Mouse (Mus musculus): ENCODE results near the gene Pdx1.

Gene Pdx1

GRCm38 (mm10) chr5:147269926-147270672, at the start of gene Pdx1:
Gene Pdx1 (plus strand): TSS chr5:147269959.
- DNase-seq (ENCODE audit: extremely low spot score, low read depth, low spot score), result no peak

GRCm38 (mm10) chr5:147227354-147228112, 42.2 kb upstream of the Pdx1 start:
- no peak for DNase-seq (ENCODE audit: extremely low spot score, low read depth, low spot score)

GRCm38 (mm10) chr5:147235406-147236309, 34.1 kb upstream of the Pdx1 start:
- DNase-seq (ENCODE audit: extremely low spot score, low read depth, low spot score), result no peak

GRCm38 (mm10) chr5:147243908-147244307, 25.9 kb upstream of the Pdx1 start:
- DNase-seq (ENCODE audit: extremely low spot score, low read depth, low spot score), result no peak

GRCm38 (mm10) chr5:147260189-147260588, 9.6 kb upstream of the Pdx1 start:
- DNase-seq (ENCODE audit: extremely low spot score, low read depth, low spot score), result no peak

- no peak for DNase-seq (ENCODE audit: extremely low spot score, low read depth, low spot score)
Observed at GRCm38 (mm10) chr5:147260778-147261177, 9.0 kb upstream of the Pdx1 start.

- DNase-seq (ENCODE audit: extremely low spot score, low read depth, low spot score), result no peak
Observed at GRCm38 (mm10) chr5:147261899-147262541, 7.7 kb upstream of the Pdx1 start.

GRCm38 (mm10) chr5:147263945-147264344, 5.8 kb upstream of the Pdx1 start:
- DNase-seq (ENCODE audit: extremely low spot score, low read depth, low spot score), result no peak

- DNase-seq (ENCODE audit: extremely low spot score, low read depth, low spot score), result no peak
Observed at GRCm38 (mm10) chr5:147267434-147267833, 2.3 kb upstream of the Pdx1 start.

- DNase-seq (ENCODE audit: extremely low spot score, low read depth, low spot score), result no peak
Observed at GRCm38 (mm10) chr5:147268728-147269127, 1.0 kb upstream of the Pdx1 start.

GRCm38 (mm10) chr5:147269371-147269770, 388 bp upstream of the Pdx1 start:
- DNase-seq (ENCODE audit: extremely low spot score, low read depth, low spot score), result no peak

- no peak for DNase-seq (ENCODE audit: extremely low spot score, low read depth, low spot score)
Observed at GRCm38 (mm10) chr5:147270673-147271655, 1.2 kb downstream of the Pdx1 start.

- no peak for DNase-seq (ENCODE audit: extremely low spot score, low read depth, low spot score)
Observed at GRCm38 (mm10) chr5:147272046-147272807, 2.5 kb downstream of the Pdx1 start.

GRCm38 (mm10) chr5:147272808-147273345, 3.1 kb downstream of the Pdx1 start:
- no peak for DNase-seq (ENCODE audit: extremely low spot score, low read depth, low spot score)

GRCm38 (mm10) chr5:147274174-147275141, 4.7 kb downstream of the Pdx1 start:
- no peak for DNase-seq (ENCODE audit: extremely low spot score, low read depth, low spot score)

GRCm38 (mm10) chr5:147275761-147276160, 6.0 kb downstream of the Pdx1 start:
- DNase-seq (ENCODE audit: extremely low spot score, low read depth, low spot score), result no peak
